Mouse (Mus musculus): ENCODE results near the gene Rarb. TPM values are rescaled to one million over a fixed set of nuclear protein-coding genes. Genes with fewer than 3 reads are reported as not detected.
A peak's percentile ranks its signal among the peaks of the same experiment; 100 is the strongest.

Rarb gene
- polyA plus RNA-seq, 1 experiment from 2014 or later, result 4.4 TPM

GRCm38 (mm10) chr14:16554319-16554642 lies 264.7 kb downstream of the Rarb start:
- Histone ChIP-seq H3K9ac (replicated peaks; ENCODE audit: low read depth) (no peak overlapping the region), H3K4me1 (ENCODE audit: insufficient read depth, low read depth, low read length) (peaks cover 9% of the 10 kb centered on the region; the same call in 1 of the 2 replicates), H3K36me3 (ENCODE audit: insufficient read depth, low read length) (no peaks in the 10 kb centered on the region), H3K9me3 (ENCODE audit: low read length) (no peaks in the 10 kb centered on the region), H3K27ac (ENCODE audit: low read length) (peak overlapping the region; percentile 21; the same call in 1 of the 2 replicates), H3K27me3 (replicated peaks; ENCODE audit: insufficient read depth, low read length) (no peaks in the 10 kb centered on the region), H3K4me3 (ENCODE audit: low read depth, low read length) (no peak overlapping the region), H3K4me2 (replicated peaks; ENCODE audit: low read depth, low read length) (no peak overlapping the region)
- ATAC-seq, result peak; percentile 62
- DNase-seq (ENCODE audit: low spot score), result peak; percentile 51
- 21% methylated on average over 1 of the region's 1 CpGs for whole genome bisulfite sequencing
- no peak for TF ChIP-seq CTCF (IDR thresholded peaks at IDR 0.05)
- TF ChIP-seq EP300 (IDR thresholded peaks at IDR 0.05), result peak; percentile 98

- H3K4me3 ChIP-seq (ENCODE audit: low read depth, low read length), result no peak overlapping the region
- H3K9me3 ChIP-seq (ENCODE audit: low read length), result no peaks in the 10 kb centered on the region
- no peaks in the 10 kb centered on the region for H3K36me3 ChIP-seq (ENCODE audit: insufficient read depth, low read length)
- no peak for ATAC-seq
- no peak overlapping the region for H3K9ac ChIP-seq (replicated peaks; ENCODE audit: low read depth)
- H3K27me3 ChIP-seq (replicated peaks; ENCODE audit: insufficient read depth, low read length), result no peaks in the 10 kb centered on the region
- DNase-seq (ENCODE audit: low spot score), result no peak
- H3K27ac ChIP-seq (ENCODE audit: low read length), result no peak overlapping the region
- peaks cover 6% of the 10 kb centered on the region; the same call in 1 of the 2 replicates for H3K4me1 ChIP-seq (ENCODE audit: insufficient read depth, low read depth, low read length)
- 62% methylated on average over 1 of the region's 1 CpGs for WGBS
- no peak overlapping the region for H3K4me2 ChIP-seq (replicated peaks; ENCODE audit: low read depth, low read length)
- TF ChIP-seq EP300 (IDR thresholded peaks at IDR 0.05), result no peak
- TF ChIP-seq CTCF (IDR thresholded peaks at IDR 0.05), result no peak
Measured at GRCm38 (mm10) chr14:16552293-16552692, 266.7 kb downstream of the Rarb start.

- Histone ChIP-seq H3K27ac (ENCODE audit: low read length) (no peak overlapping the region), H3K9ac (replicated peaks; ENCODE audit: low read depth) (no peak overlapping the region), H3K4me1 (ENCODE audit: insufficient read depth, low read depth, low read length) (peaks cover 6% of the 10 kb centered on the region; the same call in 1 of the 2 replicates), H3K27me3 (replicated peaks; ENCODE audit: insufficient read depth, low read length) (no peaks in the 10 kb centered on the region), H3K4me2 (replicated peaks; ENCODE audit: low read depth, low read length) (no peak overlapping the region), H3K9me3 (ENCODE audit: low read length) (no peaks in the 10 kb centered on the region), H3K4me3 (ENCODE audit: low read depth, low read length) (no peak overlapping the region), H3K36me3 (ENCODE audit: insufficient read depth, low read length) (no peaks in the 10 kb centered on the region)
- DNase-seq (ENCODE audit: low spot score) (no peak), ATAC-seq (no peak)
- TF ChIP-seq CTCF (IDR thresholded peaks at IDR 0.05) (no peak), EP300 (IDR thresholded peaks at IDR 0.05) (no peak)
- WGBS, result 72% methylated on average over 1 of the region's 1 CpGs
Measured at GRCm38 (mm10) chr14:16551843-16552242, 267.1 kb downstream of the Rarb start.

GRCm38 (mm10) chr14:16548200-16548576 lies 270.8 kb downstream of the Rarb start:
- no peak overlapping the region for H3K27ac ChIP-seq (ENCODE audit: low read length)
- H3K36me3 ChIP-seq (ENCODE audit: insufficient read depth, low read length), result no peaks in the 10 kb centered on the region
- no peaks in the 10 kb centered on the region for H3K9me3 ChIP-seq (ENCODE audit: low read length)
- no peak for TF ChIP-seq CTCF (IDR thresholded peaks at IDR 0.05)
- TF ChIP-seq EP300 (IDR thresholded peaks at IDR 0.05), result no peak
- H3K4me2 ChIP-seq (replicated peaks; ENCODE audit: low read depth, low read length), result no peak overlapping the region
- DNase-seq (ENCODE audit: low spot score), result no peak
- no peak for ATAC-seq
- 81% methylated on average over 8 of the region's 8 CpGs for WGBS
- no peak overlapping the region for H3K4me3 ChIP-seq (ENCODE audit: low read depth, low read length)
- no peak overlapping the region for H3K9ac ChIP-seq (replicated peaks; ENCODE audit: low read depth)
- H3K4me1 ChIP-seq (ENCODE audit: insufficient read depth, low read depth, low read length), result no peaks in the 10 kb centered on the region
- H3K27me3 ChIP-seq (replicated peaks; ENCODE audit: insufficient read depth, low read length), result no peaks in the 10 kb centered on the region

GRCm38 (mm10) chr14:16547492-16548199 lies 271.3 kb downstream of the Rarb start:
- no peak for TF ChIP-seq CTCF (IDR thresholded peaks at IDR 0.05)
- no peak for TF ChIP-seq EP300 (IDR thresholded peaks at IDR 0.05)
- H3K36me3 ChIP-seq (ENCODE audit: insufficient read depth, low read length), result no peaks in the 10 kb centered on the region
- 74% methylated on average over 6 of the region's 6 CpGs for whole genome bisulfite sequencing
- no peak overlapping the region for H3K27ac ChIP-seq (ENCODE audit: low read length)
- DNase-seq (ENCODE audit: low spot score), result no peak
- H3K4me2 ChIP-seq (replicated peaks; ENCODE audit: low read depth, low read length), result no peak overlapping the region
- ATAC-seq, result no peak; the same call in 1 of the 2 replicates
- no peaks in the 10 kb centered on the region for H3K4me1 ChIP-seq (ENCODE audit: insufficient read depth, low read depth, low read length)
- no peak overlapping the region for H3K9ac ChIP-seq (replicated peaks; ENCODE audit: low read depth)
- no peak overlapping the region for H3K4me3 ChIP-seq (ENCODE audit: low read depth, low read length)
- H3K9me3 ChIP-seq (ENCODE audit: low read length), result no peaks in the 10 kb centered on the region
- H3K27me3 ChIP-seq (replicated peaks; ENCODE audit: insufficient read depth, low read length), result no peaks in the 10 kb centered on the region

GRCm38 (mm10) chr14:16544995-16545394 lies 274.0 kb downstream of the Rarb start:
- Histone ChIP-seq H3K9ac (replicated peaks; ENCODE audit: low read depth) (no peak overlapping the region), H3K4me2 (replicated peaks; ENCODE audit: low read depth, low read length) (no peak overlapping the region), H3K4me3 (ENCODE audit: low read depth, low read length) (no peak overlapping the region), H3K9me3 (ENCODE audit: low read length) (no peaks in the 10 kb centered on the region), H3K4me1 (ENCODE audit: insufficient read depth, low read depth, low read length) (no peaks in the 10 kb centered on the region), H3K36me3 (ENCODE audit: insufficient read depth, low read length) (no peaks in the 10 kb centered on the region), H3K27ac (ENCODE audit: low read length) (no peak overlapping the region), H3K27me3 (replicated peaks; ENCODE audit: insufficient read depth, low read length) (no peaks in the 10 kb centered on the region)
- TF ChIP-seq CTCF (IDR thresholded peaks at IDR 0.05) (no peak), EP300 (IDR thresholded peaks at IDR 0.05) (no peak)
- peak; percentile 40; the same call in 1 of the 2 replicates for ATAC-seq
- no peak for DNase-seq (ENCODE audit: low spot score)
- WGBS, result 67% methylated on average over 2 of the region's 2 CpGs
